Mouse (Mus musculus): ENCODE measurements around the gene Fut11.

Fut11 gene

GRCm38 (mm10) chr14:20723006-20723405 is 28.2 kb downstream of the Fut11 start:
- no peak for DNase-seq

DNA sequence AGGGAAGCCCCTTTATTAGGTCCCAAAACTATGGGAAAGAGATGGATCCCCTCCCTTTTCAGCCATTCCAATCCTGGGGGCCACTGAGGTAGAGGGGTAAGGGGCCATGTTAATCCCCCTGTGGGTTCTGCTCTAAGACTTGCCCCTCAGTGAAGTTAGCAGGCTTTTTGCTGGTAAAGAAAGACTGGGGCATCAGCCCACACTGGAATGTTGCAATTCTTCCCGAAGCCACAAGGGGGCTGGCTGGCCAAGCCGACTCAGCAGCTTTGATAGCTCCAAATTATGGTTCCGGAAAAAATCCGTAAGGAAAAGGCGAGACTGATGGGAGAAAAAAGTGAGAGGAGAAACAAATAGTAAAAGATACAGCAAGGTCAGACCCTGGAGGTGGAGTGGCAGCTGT is 29.3 kb downstream of the Fut11 start:
- DNase-seq = peak; percentile 82 to 85

- DNase-seq = no peak
These were observed 31.0 kb downstream of the Fut11 start for GRCm38 (mm10) chr14:20725660-20726339.

GRCm38 (mm10) chr14:20729871-20730270 is 35.1 kb downstream of the Fut11 start:
- DNase-seq = no peak

DNA sequence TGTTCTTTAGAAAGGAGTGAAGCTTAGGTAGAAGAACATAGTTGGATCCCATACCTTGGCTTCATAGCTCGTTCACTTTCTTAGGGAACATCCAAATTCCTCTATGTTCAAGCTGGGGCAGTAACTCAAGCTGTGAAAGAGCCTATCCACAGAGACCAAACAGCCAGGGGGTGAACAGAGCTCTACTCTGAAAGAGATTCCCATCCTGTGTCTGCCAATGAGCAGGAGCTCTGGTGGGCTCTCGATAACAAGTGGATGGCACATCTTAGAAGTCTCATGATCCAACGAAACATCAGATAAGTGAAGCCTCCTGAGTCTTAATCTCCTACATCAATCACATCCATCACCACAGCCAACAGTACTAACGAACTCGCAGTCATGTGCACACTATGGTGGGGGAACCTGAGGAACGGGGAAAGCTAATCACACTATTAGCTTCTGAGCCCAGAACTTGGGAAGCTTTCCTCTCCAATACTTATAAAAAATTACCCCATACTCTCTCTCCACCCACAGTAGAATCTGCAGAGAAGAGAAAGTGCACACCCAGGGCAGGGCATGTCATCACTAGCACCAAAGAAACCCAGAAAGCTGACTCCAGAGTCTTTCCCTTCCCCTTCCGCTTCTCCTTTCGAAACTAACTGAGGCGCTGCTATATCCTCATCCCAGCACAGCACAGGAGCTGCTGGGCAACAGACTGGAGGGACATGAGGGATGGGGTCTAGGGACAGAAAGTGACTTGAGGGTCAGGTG is 36.3 kb downstream of the Fut11 start:
- DNase-seq = no peak

GRCm38 (mm10) chr14:20733041-20733951 is 38.5 kb downstream of the Fut11 start:
- no peak for DNase-seq

DNA sequence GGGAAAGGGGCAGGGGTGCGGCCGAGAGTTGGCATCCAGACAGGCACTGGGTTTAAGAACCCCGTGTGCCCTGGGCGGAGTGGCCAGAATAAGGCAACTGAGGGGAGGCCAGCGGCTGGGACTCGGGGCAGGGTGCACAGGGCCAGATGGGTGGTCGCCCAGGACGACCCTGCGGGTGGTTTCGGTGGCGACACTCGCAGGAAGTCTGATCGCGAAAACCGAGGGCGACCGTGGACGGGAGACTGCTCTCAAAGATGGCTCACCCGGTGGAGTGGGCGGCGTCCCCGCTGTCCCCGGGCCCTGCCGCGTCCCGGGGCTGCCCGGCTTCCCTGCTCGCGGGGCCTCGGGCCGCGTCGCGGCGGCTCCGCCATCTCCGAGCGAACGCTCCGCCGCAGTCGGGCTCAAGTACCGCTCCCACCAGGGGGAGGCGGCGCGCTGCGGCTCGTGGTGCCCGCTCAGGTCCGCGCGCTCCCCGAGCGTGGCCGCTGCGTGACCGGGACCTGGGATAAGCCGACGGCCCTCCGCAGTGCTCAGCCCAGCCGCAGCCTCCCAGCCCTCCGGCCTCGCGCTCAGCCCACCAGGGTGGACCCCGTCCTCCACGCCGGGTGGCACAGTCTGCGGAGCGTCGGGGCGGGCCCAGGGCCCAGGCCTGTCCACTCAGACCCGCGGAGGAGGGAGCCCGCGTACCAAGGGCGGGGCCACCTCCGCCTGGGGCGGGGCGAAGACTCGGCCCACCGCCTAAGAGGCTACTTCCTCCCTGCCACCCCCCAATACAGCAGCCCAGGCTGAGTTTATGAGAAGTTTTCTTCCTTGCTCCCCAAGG is 39.4 kb downstream of the Fut11 start, which contains the start of gene Ndst2:
Gene Ndst2, minus strand, starts transcription at position 611 of the 823 bp plus-strand sequence.
- DNase-seq = peak; percentile 90 to 95

- DNase-seq = no peak
These were observed 40.3 kb downstream of the Fut11 start for GRCm38 (mm10) chr14:20735052-20735451.

- DNase-seq = no peak
These were observed 41.2 kb downstream of the Fut11 start for GRCm38 (mm10) chr14:20735892-20736390.

DNA sequence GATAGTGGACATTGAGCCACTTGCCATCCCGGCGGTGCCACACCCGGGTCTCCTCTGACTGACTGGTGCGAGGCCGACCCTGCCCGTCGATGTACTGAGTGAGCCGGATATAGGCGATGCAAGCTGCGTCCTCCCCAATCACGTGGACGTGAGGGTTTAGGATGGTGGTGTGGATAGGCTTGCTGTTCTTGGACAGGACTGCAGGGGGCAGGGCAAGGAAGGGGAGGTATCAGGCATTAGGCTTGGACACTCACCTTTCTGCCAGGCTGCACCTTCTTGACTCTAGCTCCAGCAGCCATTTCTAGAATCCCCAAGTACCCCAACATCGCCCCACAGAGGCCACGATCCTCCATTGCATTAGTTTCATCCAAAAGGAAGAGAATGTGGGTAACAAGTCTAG is 42.5 kb downstream of the Fut11 start:
- DNase-seq = peak; percentile 80 to 85

GRCm38 (mm10) chr14:20738511-20738910 is 43.7 kb downstream of the Fut11 start:
- no peak for DNase-seq

DNA sequence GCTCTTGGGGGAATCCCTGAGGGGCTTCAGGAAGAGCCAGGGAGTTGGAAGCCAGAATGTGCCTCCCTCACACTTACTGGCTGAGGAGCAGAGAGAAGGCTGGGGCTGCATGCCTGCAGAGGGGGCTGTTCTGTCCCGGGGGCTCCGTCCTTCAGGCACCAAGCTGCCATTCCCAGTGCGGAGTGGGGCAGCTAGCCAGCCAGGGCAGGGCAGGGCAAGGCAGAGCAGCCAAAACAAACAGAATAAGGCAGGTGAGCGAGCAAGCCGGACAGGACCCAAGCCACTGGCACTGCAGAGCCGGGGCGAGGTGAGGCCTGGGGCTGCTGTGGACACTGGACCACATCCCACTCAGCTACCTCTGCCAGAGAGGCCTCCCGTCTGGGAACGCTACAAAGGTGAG is 46.5 kb downstream of the Fut11 start:
- no peak for DNase-seq

GRCm38 (mm10) chr14:20743614-20744013 is 48.8 kb downstream of the Fut11 start:
- peak in 1 of 2 experiments; percentile 51 for DNase-seq

DNA sequence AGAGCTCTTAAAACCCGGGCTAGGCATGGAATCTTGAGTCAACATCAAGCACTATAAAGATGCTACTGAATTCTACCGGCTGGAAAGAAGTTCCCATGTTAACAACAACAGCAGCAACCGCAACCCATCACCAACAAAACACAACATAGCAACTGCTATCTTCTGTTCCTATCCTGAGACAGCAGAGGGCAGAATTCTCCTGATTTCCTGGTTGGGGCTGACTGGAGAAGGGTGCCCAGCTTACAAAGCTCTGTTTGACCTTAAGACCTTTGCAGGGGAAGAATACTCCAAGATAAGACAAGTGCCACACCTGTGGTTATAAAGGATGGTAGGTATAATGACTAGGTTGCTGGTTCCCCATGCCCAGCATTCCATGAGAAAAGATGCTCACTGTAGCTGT is 52.2 kb downstream of the Fut11 start:
- no peak for DNase-seq

GRCm38 (mm10) chr14:20748388-20748787 is 53.6 kb downstream of the Fut11 start:
- DNase-seq = no peak

- no peak for DNase-seq
These were observed 54.8 kb downstream of the Fut11 start for GRCm38 (mm10) chr14:20749494-20750051.

GRCm38 (mm10) chr14:20750503-20750902 is 55.7 kb downstream of the Fut11 start:
- no peak for DNase-seq

Data from kidney, postnatal 4 days (tissue).